9 mouse cellular contexts compared by ENCODE assay signal in the genomic region with DNA sequence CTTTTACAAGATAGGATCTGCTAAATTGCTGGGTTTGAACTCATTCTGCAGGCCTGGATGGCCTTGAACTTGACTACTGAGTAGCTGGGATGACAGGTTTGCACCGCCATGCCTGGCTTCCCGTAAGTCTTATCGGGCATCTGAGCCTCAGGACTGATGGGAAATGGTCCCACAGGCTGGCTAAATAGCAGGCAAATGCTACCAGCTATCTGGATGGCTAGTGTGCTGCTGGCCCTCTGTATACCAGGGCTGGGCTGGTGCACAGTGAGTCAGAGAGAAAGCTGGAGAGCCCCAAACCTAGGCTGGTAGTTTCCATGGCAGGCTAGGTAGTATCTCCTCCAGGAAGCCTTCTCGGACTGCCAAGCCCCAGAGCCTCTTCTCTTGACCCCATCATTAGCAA. TPM values are rescaled to one million over a fixed set of nuclear protein-coding genes. Genes with fewer than 3 reads are reported as not detected.
DNase-seq lines count a peak whose midpoint lies in the region; ATAC-seq lines count a peak whose summit lies in the region.
"Had no signal": no experiment of that assay in that cellular context is flagged by ENCODE, and none has a peak within 500 bp of the region (broad histone marks: within the 10 kb centered on the region; RNA-seq: fewer than 3 reads in every experiment).

No protein-coding gene starts in this region.

- H3K27ac ChIP-seq in heart, embryonic 11.5 days (ENCODE audit: low read depth, low read length), result peak overlapping the region; percentile 74
- H3K27ac ChIP-seq in neural tube, embryonic 12.5 days, result peak overlapping the region; percentile 32; the same call in 1 of the 2 replicates
- H3K27ac ChIP-seq in liver, embryonic 11.5 days (ENCODE audit: low read depth, low read length), result peak overlapping the region; percentile 93

- no peak for DNase-seq in heart, adult 9 months (ENCODE audit: low spot score in 2 of 2)
- no peak for DNase-seq in neural tube, embryonic 10.5 days (ENCODE audit: extremely low spot score, low spot score)
- no peak for DNase-seq in liver, embryonic 11.5 days (ENCODE audit: low spot score)
- DNase-seq in frontal cortex, postnatal 10 days (ENCODE audit: low spot score in 2 of 2), result no peak
- DNase-seq in cerebellum, postnatal 25 days, result no peak
- no peak for DNase-seq in adrenal gland, adult 18-20 months (ENCODE audit: low spot score in 2 of 2)
- DNase-seq: gastrocnemius, postnatal 36 days had no signal

- 77% methylated on average over 4 of the region's 4 CpGs for WGBS in heart, embryonic 11.5 days (ENCODE audit: insufficient replicate concordance)
- 89% methylated on average over 4 of the region's 4 CpGs for WGBS in neural tube, embryonic 12.5 days
- 63% methylated on average over 4 of the region's 4 CpGs for WGBS in liver, embryonic 11.5 days

- peak overlapping the region; percentile 36 for H3K4me2 ChIP-seq in heart, embryonic 11.5 days
- H3K4me2 ChIP-seq in neural tube, embryonic 12.5 days (replicated peaks), result peak overlapping the region; percentile 96
- peak overlapping the region; percentile 63 for H3K4me2 ChIP-seq in liver, embryonic 11.5 days

- no peaks in the 10 kb centered on the region; the same call in 1 of the 2 replicates for H3K36me3 ChIP-seq in heart, embryonic 11.5 days (ENCODE audit: control insufficient read depth, insufficient read depth, low read length)
- H3K36me3 ChIP-seq in neural tube, embryonic 12.5 days, result peaks cover 31% of the 10 kb centered on the region
- H3K36me3 ChIP-seq in liver, embryonic 11.5 days (ENCODE audit: control insufficient read depth, insufficient read depth, low read length), result peaks cover 8% of the 10 kb centered on the region; the same call in 1 of the 2 replicates

- no peak for ATAC-seq in heart, embryonic 11.5 days (replicated peaks; ENCODE audit: insufficient number of reproducible peaks, low FRiP score, low TSS enrichment)
- no peak for ATAC-seq in neural tube, embryonic 12.5 days (ENCODE audit: low FRiP score, low read depth)
- no peak for ATAC-seq in liver, embryonic 11.5 days (replicated peaks; ENCODE audit: low FRiP score)

- H3K9ac ChIP-seq in heart, embryonic 11.5 days (ENCODE audit: low read depth, low read length), result no peak overlapping the region
- peak overlapping the region; percentile 99; the same call in 1 of the 2 replicates for H3K9ac ChIP-seq in neural tube, embryonic 12.5 days
- peak overlapping the region; percentile 44 for H3K9ac ChIP-seq in liver, embryonic 11.5 days (ENCODE audit: low read depth, low read length)

- H3K4me1 ChIP-seq in heart, embryonic 11.5 days (ENCODE audit: control insufficient read depth, insufficient read depth, low read length), result peaks cover 55% of the 10 kb centered on the region
- H3K4me1 ChIP-seq in neural tube, embryonic 12.5 days, result peaks cover 68% of the 10 kb centered on the region
- H3K4me1 ChIP-seq in liver, embryonic 11.5 days (replicated peaks; ENCODE audit: control insufficient read depth, insufficient read depth, low read length), result peaks cover 83% of the 10 kb centered on the region

- H3K4me3 ChIP-seq in heart, embryonic 11.5 days (ENCODE audit: low read depth, low read length), result no peak overlapping the region
- H3K4me3 ChIP-seq in neural tube, embryonic 12.5 days, result peak overlapping the region; percentile 98; the same call in 1 of the 2 replicates
- H3K4me3 ChIP-seq in liver, embryonic 11.5 days (ENCODE audit: low read depth, low read length), result no peak overlapping the region; the same call in 1 of the 2 replicates

- H3K27me3 ChIP-seq in heart, embryonic 11.5 days (ENCODE audit: control insufficient read depth, insufficient read depth, low read length), result no peaks in the 10 kb centered on the region
- no peaks in the 10 kb centered on the region for H3K27me3 ChIP-seq in neural tube, embryonic 12.5 days (replicated peaks)
- no peaks in the 10 kb centered on the region for H3K27me3 ChIP-seq in liver, embryonic 11.5 days (replicated peaks; ENCODE audit: control insufficient read depth, insufficient read depth, low read length)

- no peaks in the 10 kb centered on the region for H3K9me3 ChIP-seq in heart, embryonic 11.5 days (replicated peaks; ENCODE audit: control insufficient read depth, low read length)
- H3K9me3 ChIP-seq in neural tube, embryonic 12.5 days, result no peaks in the 10 kb centered on the region
- no peaks in the 10 kb centered on the region for H3K9me3 ChIP-seq in liver, embryonic 11.5 days (ENCODE audit: control insufficient read depth, low read length)

RNA-seq across cellular contexts. Expression of a gene that starts 3.4 kb away (rescaled TPM):
- polyA plus RNA-seq in heart, embryonic 11.5 days (2014; fragmentation: Nextera tagmentation; extraction: Ambion mirVana), result 26.7 and 28.8 TPM in 2 replicates
- polyA plus RNA-seq in neural tube, embryonic 12.5 days (2016; fragmentation: Nextera tagmentation; extraction: Ambion mirVana), result 79.6 and 83.3 TPM in 2 replicates
- polyA plus RNA-seq in liver, embryonic 11.5 days (2014; fragmentation: Nextera tagmentation; extraction: Ambion mirVana), result 24.3 and 26.5 TPM in 2 replicates
- 10 to 100 TPM; 26.5 to 70.6 TPM for total RNA-seq in adrenal gland, adult 18-20 months (2021)

RNA-seq across cellular contexts. Expression of a gene that starts 38.3 kb away (rescaled TPM):
- polyA plus RNA-seq in heart, embryonic 11.5 days (2014; fragmentation: Nextera tagmentation; extraction: Ambion mirVana), result 2.8 and 3.3 TPM in 2 replicates
- polyA plus RNA-seq in neural tube, embryonic 12.5 days (2016; fragmentation: Nextera tagmentation; extraction: Ambion mirVana), result 30.5 and 34.5 TPM in 2 replicates
- 10.6 and 11.0 TPM in 2 replicates for polyA plus RNA-seq in liver, embryonic 11.5 days (2014; fragmentation: Nextera tagmentation; extraction: Ambion mirVana)
- 10 to 100 TPM in 1 of 2 experiments, 1 to 10 TPM in 1; 9.8 to 12.3 TPM for total RNA-seq in adrenal gland, adult 18-20 months (2021)

RNA-seq across cellular contexts. Expression of a gene that starts 56.7 kb away (rescaled TPM):
- polyA plus RNA-seq in heart, embryonic 11.5 days (2014; fragmentation: Nextera tagmentation; extraction: Ambion mirVana), result 8.1 and 10.7 TPM in 2 replicates
- polyA plus RNA-seq in neural tube, embryonic 12.5 days (2016; fragmentation: Nextera tagmentation; extraction: Ambion mirVana), result 20.6 and 29.5 TPM in 2 replicates
- 13.2 and 14.4 TPM in 2 replicates for polyA plus RNA-seq in liver, embryonic 11.5 days (2014; fragmentation: Nextera tagmentation; extraction: Ambion mirVana)
- total RNA-seq in adrenal gland, adult 18-20 months (2021), result 10 to 100 TPM; 11.4 to 14.3 TPM

RNA-seq across cellular contexts. Expression of a gene that starts 59.4 kb away (rescaled TPM):
- polyA plus RNA-seq in heart, embryonic 11.5 days (2014; fragmentation: Nextera tagmentation; extraction: Ambion mirVana), result 9.0 and 9.8 TPM in 2 replicates
- 25.2 TPM in 2 replicates for polyA plus RNA-seq in neural tube, embryonic 12.5 days (2016; fragmentation: Nextera tagmentation; extraction: Ambion mirVana)
- polyA plus RNA-seq in liver, embryonic 11.5 days (2014; fragmentation: Nextera tagmentation; extraction: Ambion mirVana), result 16.9 and 18.7 TPM in 2 replicates
- total RNA-seq in adrenal gland, adult 18-20 months (2021), result 10 to 100 TPM; 12.7 to 14.9 TPM

Comparison
In these comparisons a context has a peak if more than half of its experiments do, and no peak if none do; other contexts are left out.
1. H3K27ac ChIP-seq: peak in every context shown above with its lines; median percentile 93 in liver, embryonic 11.5 days; 74 in heart, embryonic 11.5 days; 32 in neural tube, embryonic 12.5 days.
2. H3K4me2 ChIP-seq: peak in every context shown above with its lines; median percentile 96 in neural tube, embryonic 12.5 days; 63 in liver, embryonic 11.5 days; 36 in heart, embryonic 11.5 days.